Mouse (Mus musculus) embryo, embryonic 10 days (tissue): ENCODE results near the gene Alg2.

ENCODE experiments used
- DNase-seq: peaks from one replicate; pipeline ENCODE4 v3.0.0-alpha.2; 2015; ENCODE audit warnings: low spot score

The Alg2 gene

GRCm38 (mm10) chr4:47449586-47450522 lies 24.3 kb downstream of the Alg2 start:
- no peak for DNase-seq

- no peak for DNase-seq
Measured at GRCm38 (mm10) chr4:47449116-47449515, 25.0 kb downstream of the Alg2 start.

- DNase-seq, result no peak
Measured at GRCm38 (mm10) chr4:47448526-47448925, 25.6 kb downstream of the Alg2 start.

- no peak for DNase-seq
Measured at GRCm38 (mm10) chr4:47440951-47441350, 33.2 kb downstream of the Alg2 start.

- DNase-seq, result no peak
Measured at GRCm38 (mm10) chr4:47438956-47439355, 35.2 kb downstream of the Alg2 start.

GRCm38 (mm10) chr4:47437365-47438340 lies 36.5 kb downstream of the Alg2 start:
- peak; percentile 97 for DNase-seq

- DNase-seq, result no peak
Measured at GRCm38 (mm10) chr4:47435566-47436360, 38.4 kb downstream of the Alg2 start.

GRCm38 (mm10) chr4:47435131-47435530 lies 39.0 kb downstream of the Alg2 start:
- no peak for DNase-seq

- DNase-seq, result no peak
Measured at GRCm38 (mm10) chr4:47432766-47433165, 41.4 kb downstream of the Alg2 start.

GRCm38 (mm10) chr4:47431081-47431480 lies 43.1 kb downstream of the Alg2 start:
- DNase-seq, result no peak

GRCm38 (mm10) chr4:47430557-47430956 lies 43.6 kb downstream of the Alg2 start:
- DNase-seq, result peak; percentile 28

- no peak for DNase-seq
Measured at GRCm38 (mm10) chr4:47427606-47428005, 46.5 kb downstream of the Alg2 start.

- no peak for DNase-seq
Measured at GRCm38 (mm10) chr4:47425247-47425830, 48.8 kb downstream of the Alg2 start.

GRCm38 (mm10) chr4:47424376-47424775 lies 49.8 kb downstream of the Alg2 start:
- DNase-seq, result peak; percentile 66

GRCm38 (mm10) chr4:47422946-47423345 lies 51.2 kb downstream of the Alg2 start:
- no peak for DNase-seq

- no peak for DNase-seq
Measured at GRCm38 (mm10) chr4:47422194-47422593, 51.9 kb downstream of the Alg2 start.

GRCm38 (mm10) chr4:47420191-47420590 lies 53.9 kb downstream of the Alg2 start:
- DNase-seq, result no peak

- peak; percentile 60 for DNase-seq
Measured at GRCm38 (mm10) chr4:47419268-47419973, 54.7 kb downstream of the Alg2 start.

- DNase-seq, result no peak
Measured at GRCm38 (mm10) chr4:47417871-47418270, 56.3 kb downstream of the Alg2 start.
